Mouse (Mus musculus): ENCODE results near the gene Cyp2d12. TPM values are rescaled to one million over a fixed set of nuclear protein-coding genes. Genes with fewer than 3 reads are reported as not detected.

The Cyp2d12 gene
- not detected for polyA plus RNA-seq (2014; fragmentation: Illumina TruSeq; extraction: RNeasy Lipid Tissue Mini Kit (QIAGEN cat#74804); ENCODE audit: low read depth, low replicate concordance)

GRCm38 (mm10) chr15:82554531-82555230 is at the start of gene Cyp2d12:
Gene Cyp2d12, plus strand, starts transcription at chr15:82555072.

Other genes with a start within 250 kb of the Cyp2d12 start
- gene Naga, start 216.1 kb upstream of the Cyp2d12 start, polyA plus RNA-seq (2014; fragmentation: Illumina TruSeq; extraction: RNeasy Lipid Tissue Mini Kit (QIAGEN cat#74804); ENCODE audit: low read depth, low replicate concordance) = 35.5 TPM
- gene Pheta2, start 216.1 kb upstream of the Cyp2d12 start, polyA plus RNA-seq (2014; fragmentation: Illumina TruSeq; extraction: RNeasy Lipid Tissue Mini Kit (QIAGEN cat#74804); ENCODE audit: low read depth, low replicate concordance) = 1.4 TPM
- gene Smdt1, start 216.1 kb upstream of the Cyp2d12 start, polyA plus RNA-seq (2014; fragmentation: Illumina TruSeq; extraction: RNeasy Lipid Tissue Mini Kit (QIAGEN cat#74804); ENCODE audit: low read depth, low replicate concordance) = 252 TPM
- 848 TPM for gene Ndufa6, start 200.8 kb upstream of the Cyp2d12 start, polyA plus RNA-seq (2014; fragmentation: Illumina TruSeq; extraction: RNeasy Lipid Tissue Mini Kit (QIAGEN cat#74804); ENCODE audit: low read depth, low replicate concordance)
- gene Cyp2d22, start 174.8 kb upstream of the Cyp2d12 start, polyA plus RNA-seq (2014; fragmentation: Illumina TruSeq; extraction: RNeasy Lipid Tissue Mini Kit (QIAGEN cat#74804); ENCODE audit: low read depth, low replicate concordance) = 38.5 TPM
- gene Cyp2d11, start 161.1 kb upstream of the Cyp2d12 start, polyA plus RNA-seq (2014; fragmentation: Illumina TruSeq; extraction: RNeasy Lipid Tissue Mini Kit (QIAGEN cat#74804); ENCODE audit: low read depth, low replicate concordance) = not detected
- 1.6 TPM for gene Cyp2d10, start 147.9 kb upstream of the Cyp2d12 start, polyA plus RNA-seq (2014; fragmentation: Illumina TruSeq; extraction: RNeasy Lipid Tissue Mini Kit (QIAGEN cat#74804); ENCODE audit: low read depth, low replicate concordance)
- not detected for gene Cyp2d9, start 121.6 kb upstream of the Cyp2d12 start, polyA plus RNA-seq (2014; fragmentation: Illumina TruSeq; extraction: RNeasy Lipid Tissue Mini Kit (QIAGEN cat#74804); ENCODE audit: low read depth, low replicate concordance)
- gene Cyp2d34, start 65.9 kb downstream of the Cyp2d12 start, polyA plus RNA-seq (2014; fragmentation: Illumina TruSeq; extraction: RNeasy Lipid Tissue Mini Kit (QIAGEN cat#74804); ENCODE audit: low read depth, low replicate concordance) = not detected
- not detected for gene Cyp2d40, start 209.1 kb downstream of the Cyp2d12 start, polyA plus RNA-seq (2014; fragmentation: Illumina TruSeq; extraction: RNeasy Lipid Tissue Mini Kit (QIAGEN cat#74804); ENCODE audit: low read depth, low replicate concordance)
- gene Cyp2d26, start 239.2 kb downstream of the Cyp2d12 start, polyA plus RNA-seq (2014; fragmentation: Illumina TruSeq; extraction: RNeasy Lipid Tissue Mini Kit (QIAGEN cat#74804); ENCODE audit: low read depth, low replicate concordance) = 0.45 TPM